8 mouse cellular contexts compared by ENCODE assay signal in genomic region chr14:99298385-99299021, GRCm38 (mm10). TPM values are rescaled to one million over a fixed set of nuclear protein-coding genes. Genes with fewer than 3 reads are reported as not detected.
A peak's percentile ranks its signal among the peaks of the same experiment; 100 is the strongest.
DNase-seq lines count a peak whose midpoint lies in the region; ATAC-seq lines count a peak whose summit lies in the region.

Gene Klf5, plus strand, starts transcription at chr14:99298691.

- H3K27ac ChIP-seq in brown adipose tissue, adult 24 weeks (replicated peaks; ENCODE audit: low read depth, low read length), result no peak within 1 kb of the TSS
- 0 out of 2 replicates have a peak within 1 kb of the TSS, but pooled peaks have one; percentile 12 for H3K27ac ChIP-seq in heart, embryonic 12.5 days (ENCODE audit: poor library complexity, severe bottlenecking)
- peak within 1 kb of the TSS; percentile 29; the same call in 1 of the 2 replicates for H3K27ac ChIP-seq in kidney, embryonic 16.5 days (ENCODE audit: low read length)

- peak within 1 kb of the TSS; percentile 67 for H3K9ac ChIP-seq in heart, embryonic 12.5 days
- peak within 1 kb of the TSS; percentile 72 for H3K9ac ChIP-seq in kidney, embryonic 16.5 days (replicated peaks; ENCODE audit: low read length)

- no peaks in the 10 kb centered on the region for H3K4me1 ChIP-seq in brown adipose tissue, adult 24 weeks (ENCODE audit: control insufficient read depth, insufficient read depth, insufficient read length, low read length)
- peaks cover 9% of the 10 kb centered on the region for H3K4me1 ChIP-seq in heart, embryonic 12.5 days (replicated peaks)
- no peaks in the 10 kb centered on the region for H3K4me1 ChIP-seq in kidney, embryonic 16.5 days (ENCODE audit: insufficient read depth, low read length)

- H3K36me3 ChIP-seq in heart, embryonic 12.5 days, result 0 out of 2 replicates have a peak, but pooled peaks cover 2% of the 10 kb centered on the region
- no peaks in the 10 kb centered on the region for H3K36me3 ChIP-seq in kidney, embryonic 16.5 days (ENCODE audit: insufficient read depth, low read length)

- H3K27me3 ChIP-seq in heart, embryonic 12.5 days (replicated peaks), result peaks cover 20% of the 10 kb centered on the region
- peaks cover 29% of the 10 kb centered on the region for H3K27me3 ChIP-seq in kidney, embryonic 16.5 days (ENCODE audit: insufficient read depth, low read length)

- H3K9me3 ChIP-seq in heart, embryonic 12.5 days (replicated peaks), result no peaks in the 10 kb centered on the region
- H3K9me3 ChIP-seq in kidney, embryonic 16.5 days (ENCODE audit: low read length), result no peaks in the 10 kb centered on the region

- peak; percentile 91 for DNase-seq in liver
- peak; percentile 81 to 87 for DNase-seq in spleen, postnatal 36 days (ENCODE audit: low spot score in 2 of 2)

- H3K4me3 ChIP-seq in brown adipose tissue, adult 24 weeks (ENCODE audit: insufficient read depth, low read depth, low read length), result peak within 1 kb of the TSS; percentile 57
- H3K4me3 ChIP-seq in heart, embryonic 12.5 days, result peak within 1 kb of the TSS; percentile 57
- peak within 1 kb of the TSS; percentile 75 for H3K4me3 ChIP-seq in kidney, embryonic 16.5 days (ENCODE audit: low read length)

- peak within 1 kb of the TSS; percentile 82 for H3K4me2 ChIP-seq in heart, embryonic 12.5 days
- peak within 1 kb of the TSS; percentile 96 for H3K4me2 ChIP-seq in kidney, embryonic 16.5 days (replicated peaks; ENCODE audit: low read depth, low read length)

- peak; percentile 95 for ATAC-seq in CD4-positive, CD25-positive, alpha-beta regulatory T cell, adult 4 months
- peak; percentile 99 for ATAC-seq in erythroid progenitor cell, adult 5-6 weeks (replicated peaks; ENCODE audit: low FRiP score, poor library complexity, severe bottlenecking)
- ATAC-seq in heart, embryonic 12.5 days (ENCODE audit: insufficient number of reproducible peaks, low FRiP score), result peak; percentile 95
- ATAC-seq in kidney, embryonic 16.5 days (ENCODE audit: low FRiP score, low TSS enrichment), result peak; percentile 99
- ATAC-seq in monocyte, adult 5-6 weeks (replicated peaks; ENCODE audit: insufficient number of reproducible peaks, low FRiP score, low TSS enrichment, poor library complexity, severe bottlenecking), result peak; percentile 96

- WGBS in heart, embryonic 12.5 days, result under 1% methylated on average over 58 of the region's 67 CpGs
- under 1% methylated on average over 58 of the region's 67 CpGs for WGBS in kidney, embryonic 16.5 days

RNA-seq across cellular contexts. Expression of gene Klf5, which starts in this region (rescaled TPM):
- polyA plus RNA-seq in CD4-positive, CD25-positive, alpha-beta regulatory T cell, adult 4 months (2017; shearing (Covaris generic)), result under 1 TPM in 1 of 2 experiments, not detected in 1; 0.11 TPM
- polyA plus RNA-seq in brown adipose tissue, adult 24 weeks (2012; ENCODE audit: insufficient read depth, insufficient read length, missing spikeins), result 0.46 TPM in 1 of 2 replicates, not detected in the other
- 7.2 and 14.7 TPM in 2 replicates for total RNA-seq in erythroid progenitor cell, adult 5-6 weeks (2015; ENCODE audit: low replicate concordance)
- 6.5 and 8.2 TPM in 2 replicates for total RNA-seq in erythroid progenitor cell, adult 5-6 weeks (2017; ENCODE audit: low replicate concordance)
- polyA plus RNA-seq in heart, embryonic 12.5 days (2016; fragmentation: Nextera tagmentation; extraction: Ambion mirVana), result 2.8 and 2.9 TPM in 2 replicates
- 6.3 and 8.1 TPM in 2 replicates for polyA plus RNA-seq in kidney, embryonic 16.5 days (2015; fragmentation: Nextera tagmentation; extraction: Ambion mirVana)
- 1.2 to 2.8 TPM (median 1.3 TPM) in 3 replicates for total RNA-seq in monocyte, adult 5-6 weeks (2017)

Comparison
In these comparisons a context has a peak if more than half of its experiments do, and no peak if none do; other contexts are left out.
1. Peak in ATAC-seq in CD4-positive, CD25-positive, alpha-beta regulatory T cell, adult 4 months; RNA of the gene not detected or under 1 TPM.